Mouse (Mus musculus): ENCODE data around the gene Nlrx1.
"Not testable (repeated sequence)": the region's sequence is repeated elsewhere in the genome, so short reads cannot be mapped to it uniquely, and the experiment has no call there.

DNA sequence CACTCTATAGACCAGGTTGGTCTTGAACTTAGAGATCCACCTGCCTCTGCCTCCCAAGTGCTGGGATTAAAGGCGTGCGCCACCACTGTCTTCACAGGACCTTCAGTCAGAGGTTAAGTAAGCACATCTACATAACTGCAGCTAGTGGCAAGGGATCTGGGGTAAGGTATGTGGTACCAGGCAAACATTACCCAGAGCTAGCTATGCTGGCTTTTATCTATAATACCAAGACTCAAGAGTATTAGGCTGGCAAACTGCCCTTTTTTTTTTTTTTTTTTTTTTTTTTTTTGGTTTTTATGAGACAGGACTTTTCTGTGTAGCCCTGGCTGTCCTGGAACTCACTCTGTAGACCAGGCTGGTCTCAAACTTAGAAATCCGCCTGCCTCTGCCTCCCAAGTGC, 31.6 kb upstream of the Nlrx1 start:
- not testable (repeated sequence) for TF ChIP-seq POLR2A (IDR thresholded peaks at IDR 0.05; ENCODE audit: low read depth, low read length); CTCF (conservative IDR thresholded peaks at IDR 0.05; ENCODE audit: insufficient read depth, insufficient read length, low read depth, low read length)
